Mouse (Mus musculus) naive thymus-derived CD4-positive, alpha-beta T cell, adult 2 months (primary cell): ENCODE results near the gene 6820408C15Rik.
"Not testable (repeated sequence)": the region's sequence is repeated elsewhere in the genome, so short reads cannot be mapped to it uniquely, and the experiment has no call there.

Experiments
- DNase-seq: peaks from one replicate; pipeline ENCODE4 v3.0.0-alpha.2; 2011; ENCODE audit warnings: low read depth

The 6820408C15Rik gene

GRCm38 (mm10) chr2:152411471-152411870 is 3.9 kb upstream of the 6820408C15Rik start:
- no peak for DNase-seq

DNA sequence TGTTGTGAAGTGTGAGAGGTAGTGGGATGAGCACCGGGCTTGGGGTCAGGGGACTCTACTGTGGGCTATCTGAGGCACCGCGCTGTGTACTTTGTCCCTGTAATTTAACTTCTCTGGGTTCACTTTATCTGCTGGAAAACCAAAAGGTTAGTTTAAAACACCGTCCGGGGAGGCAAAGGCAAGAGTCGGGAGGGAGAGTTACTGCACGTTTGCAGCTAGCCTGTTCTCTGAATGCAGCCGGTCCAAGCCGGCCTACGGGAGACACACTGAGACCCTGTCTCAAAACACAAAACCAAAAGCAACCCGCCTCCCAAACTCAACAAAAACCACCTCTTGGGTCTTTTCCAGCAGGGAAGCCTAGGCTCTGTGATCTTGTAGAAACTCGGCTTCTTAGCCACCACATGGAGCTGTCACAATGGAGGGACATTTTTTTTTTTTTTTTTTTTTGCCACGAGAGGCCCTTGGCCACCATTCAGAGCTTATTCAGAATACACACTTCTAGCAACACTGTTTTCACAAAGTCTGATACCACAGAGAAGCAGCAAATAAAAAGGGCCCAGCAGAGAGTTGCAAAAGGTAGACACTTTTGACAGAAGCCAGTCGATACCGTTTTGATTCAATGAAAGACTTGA is 2.7 kb upstream of the 6820408C15Rik start:
- DNase-seq: no peak

GRCm38 (mm10) chr2:152413158-152413764 is 2.1 kb upstream of the 6820408C15Rik start:
- no peak for DNase-seq

GRCm38 (mm10) chr2:152413765-152414584 is 1.4 kb upstream of the 6820408C15Rik start:
- DNase-seq: peak; percentile 26

DNA sequence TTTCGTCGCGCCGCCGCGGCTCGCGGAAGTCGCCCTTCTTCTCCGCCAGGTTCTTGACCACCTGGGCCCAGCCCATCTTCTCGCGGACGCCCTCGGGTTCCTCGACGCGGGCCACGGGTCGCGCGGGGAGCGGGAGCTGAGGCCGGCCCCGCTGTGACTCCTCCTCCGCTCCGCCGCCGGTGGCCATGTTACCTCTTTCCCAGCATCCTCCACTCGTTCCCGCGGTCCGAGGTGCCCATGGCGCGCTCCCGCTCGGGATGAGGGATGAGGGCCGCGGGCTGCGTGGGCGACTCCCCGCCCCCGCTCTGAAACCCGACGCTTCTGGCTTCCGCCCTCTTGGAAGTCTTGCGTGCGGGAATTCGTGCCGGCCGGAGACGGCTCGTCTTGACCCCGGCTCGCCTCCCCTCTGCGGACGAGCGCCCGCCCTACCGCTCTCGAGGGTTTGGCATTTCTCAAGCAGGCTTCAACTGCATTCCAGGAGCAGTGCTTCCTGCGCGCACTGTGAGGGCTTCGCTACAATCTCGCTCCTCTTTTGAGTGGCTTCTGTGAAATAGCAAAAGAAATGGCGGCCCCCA is 709 bp upstream of the 6820408C15Rik start, which contains the start of gene Zcchc3:
Gene Zcchc3 (minus strand): TSS at position 437 of the 575 bp plus-strand sequence.
- peak; percentile 51 for DNase-seq

- no peak for DNase-seq
Observed at GRCm38 (mm10) chr2:152415786-152416185, 399 bp downstream of the 6820408C15Rik start.

DNA sequence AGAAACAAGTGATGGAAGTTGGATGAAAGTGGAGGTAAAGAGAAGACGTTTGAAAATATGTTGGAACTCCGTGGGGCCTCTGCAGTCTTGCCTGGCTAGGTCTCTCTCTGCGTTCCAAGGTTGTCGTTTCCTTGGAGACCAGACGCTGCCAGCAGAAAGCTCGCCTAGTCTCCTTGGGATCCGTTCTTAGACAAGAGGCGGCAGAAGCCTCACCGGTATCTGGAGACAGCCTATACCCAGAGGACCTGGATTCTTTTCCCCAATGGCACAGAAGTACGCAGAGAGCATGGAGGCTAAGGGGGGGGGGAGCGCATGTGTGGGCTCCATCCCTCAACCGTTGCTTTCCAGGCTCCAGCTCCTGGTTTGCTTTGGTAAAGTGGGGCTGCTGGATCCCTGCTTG is 12.1 kb downstream of the 6820408C15Rik start:
- no peak for DNase-seq

GRCm38 (mm10) chr2:152428481-152428880 is 13.1 kb downstream of the 6820408C15Rik start:
- not testable (repeated sequence) for DNase-seq

GRCm38 (mm10) chr2:152436405-152436901 is 21.1 kb downstream of the 6820408C15Rik start:
- no peak for DNase-seq

- peak; percentile 83 for DNase-seq
Observed at GRCm38 (mm10) chr2:152436983-152437860, 21.8 kb downstream of the 6820408C15Rik start.

GRCm38 (mm10) chr2:152438963-152439362 is 23.6 kb downstream of the 6820408C15Rik start:
- no peak for DNase-seq

GRCm38 (mm10) chr2:152439833-152440232 is 24.4 kb downstream of the 6820408C15Rik start:
- no peak for DNase-seq

DNA sequence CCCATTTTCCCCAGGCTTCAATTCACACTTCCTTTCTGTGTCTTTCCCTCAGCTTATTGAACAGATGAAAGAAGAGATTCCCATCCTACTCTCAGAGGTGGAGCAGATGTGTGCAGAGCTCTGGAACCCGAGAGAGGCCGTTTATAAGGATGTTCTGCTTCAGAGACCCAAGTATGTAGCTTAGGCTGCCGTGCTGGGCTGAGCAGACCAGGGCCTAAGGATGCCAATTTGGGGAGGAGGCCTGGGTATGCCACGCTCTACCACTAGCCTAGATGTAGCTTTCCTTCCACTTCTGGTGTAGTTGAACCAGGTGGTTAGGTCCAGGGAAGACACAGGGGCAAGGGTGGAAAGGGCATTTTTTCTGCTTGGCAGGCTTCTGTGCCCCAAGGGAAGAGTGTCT is 26.9 kb downstream of the 6820408C15Rik start:
- DNase-seq: no peak

DNA sequence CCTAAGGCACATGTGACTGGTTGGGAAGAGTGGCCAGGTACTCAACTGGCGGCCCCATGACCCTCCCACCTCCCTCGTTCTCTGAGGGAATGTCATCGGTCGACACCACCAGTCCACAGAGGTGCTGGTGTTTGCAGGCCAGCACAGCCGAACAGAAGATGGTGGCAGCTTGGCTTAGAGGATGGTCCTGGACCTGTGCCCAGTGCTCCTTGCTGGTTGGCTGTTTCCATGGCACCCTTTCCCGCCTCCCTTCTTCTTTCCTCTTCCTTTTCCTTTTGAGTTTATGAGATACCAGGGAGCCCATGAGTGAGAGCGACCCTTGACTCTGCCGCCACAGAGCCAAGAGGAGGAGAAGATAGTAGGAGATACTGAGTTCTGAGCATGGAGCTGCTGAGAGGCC is 27.9 kb downstream of the 6820408C15Rik start:
- no peak for DNase-seq

DNA sequence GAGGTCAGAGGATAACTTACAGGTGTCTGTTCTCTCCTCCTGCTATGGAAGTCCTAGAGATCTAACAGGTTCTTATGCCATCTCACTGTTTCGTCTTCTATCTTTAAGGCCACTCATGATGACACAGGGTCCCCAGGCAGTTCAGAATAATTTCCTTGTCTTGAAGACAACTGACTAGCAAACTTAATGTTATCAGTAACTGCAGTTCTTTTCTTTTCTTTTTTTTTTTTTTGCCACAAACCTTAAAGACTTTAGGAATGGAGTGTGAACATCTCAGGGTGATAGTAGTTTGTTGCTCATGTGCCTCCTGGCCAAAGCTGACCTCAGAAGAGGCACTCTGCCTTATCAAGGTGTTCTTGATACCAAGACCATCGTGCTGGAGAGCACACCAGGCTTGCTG is 31.3 kb downstream of the 6820408C15Rik start:
- no peak for DNase-seq

- no peak for DNase-seq
Observed at GRCm38 (mm10) chr2:152447461-152447860, 32.1 kb downstream of the 6820408C15Rik start.

- peak; percentile 31 for DNase-seq
Observed at GRCm38 (mm10) chr2:152450241-152450640, 34.9 kb downstream of the 6820408C15Rik start.

DNA sequence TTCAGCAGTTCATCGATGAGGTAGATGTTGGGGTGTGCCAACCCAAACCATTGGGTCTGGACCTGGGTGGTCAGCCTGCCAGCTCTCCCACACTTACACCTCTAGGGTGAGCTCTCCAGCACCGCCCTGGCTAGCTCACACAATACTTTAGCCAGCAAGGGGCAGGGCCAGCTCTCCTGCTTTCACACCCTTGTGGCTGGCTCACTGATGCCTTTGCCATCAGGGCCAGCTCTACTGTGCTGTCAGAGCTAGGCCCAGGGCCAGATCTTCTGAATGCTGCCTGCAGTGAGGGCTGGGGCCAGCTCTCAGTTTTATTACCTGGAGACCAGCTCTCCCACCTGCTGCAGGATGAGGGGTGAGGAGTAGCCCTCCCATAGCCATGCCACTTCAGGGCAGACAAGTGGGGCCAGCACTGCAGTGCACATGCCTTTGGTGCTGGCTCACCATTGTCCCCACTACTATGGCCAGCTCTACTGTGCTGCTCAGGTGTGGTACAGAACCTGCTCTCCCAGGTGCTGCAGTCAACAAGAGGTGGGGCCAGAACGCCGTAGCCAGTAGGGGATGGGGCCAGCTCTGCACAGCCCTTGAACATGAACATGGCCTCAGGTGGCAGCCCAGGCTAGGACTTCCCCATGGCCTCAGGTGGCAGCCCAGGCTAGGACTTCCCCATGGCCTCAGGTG is 36.9 kb downstream of the 6820408C15Rik start:
- DNase-seq: no peak

DNA sequence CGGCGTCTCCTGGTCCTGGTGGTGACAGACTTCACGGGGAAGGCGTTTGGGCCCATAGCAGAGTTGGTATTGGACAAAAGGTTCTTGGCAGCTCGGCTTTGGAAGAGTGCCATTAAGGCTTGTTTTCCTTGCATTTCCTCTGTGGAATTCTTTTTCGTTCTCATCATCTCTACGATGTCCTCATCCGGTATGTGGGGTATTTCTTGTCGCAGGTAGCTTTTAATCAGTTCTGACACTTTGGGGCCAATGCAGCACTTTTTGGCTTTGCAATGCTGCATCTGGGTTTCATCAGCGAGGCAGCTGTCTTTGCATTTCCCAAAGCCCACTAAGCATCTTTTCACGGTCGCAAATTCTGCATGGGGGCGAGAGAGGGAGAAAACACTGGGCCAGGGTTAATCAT is 43.9 kb downstream of the 6820408C15Rik start:
- DNase-seq: no peak

GRCm38 (mm10) chr2:152464570-152465150 is 49.3 kb downstream of the 6820408C15Rik start, which contains the start of gene Defb23:
Defb23 (minus strand) TSS chr2:152464620.
- no peak for DNase-seq
